ENCODE assay signal across 1 mouse cellular context in the genomic region with DNA sequence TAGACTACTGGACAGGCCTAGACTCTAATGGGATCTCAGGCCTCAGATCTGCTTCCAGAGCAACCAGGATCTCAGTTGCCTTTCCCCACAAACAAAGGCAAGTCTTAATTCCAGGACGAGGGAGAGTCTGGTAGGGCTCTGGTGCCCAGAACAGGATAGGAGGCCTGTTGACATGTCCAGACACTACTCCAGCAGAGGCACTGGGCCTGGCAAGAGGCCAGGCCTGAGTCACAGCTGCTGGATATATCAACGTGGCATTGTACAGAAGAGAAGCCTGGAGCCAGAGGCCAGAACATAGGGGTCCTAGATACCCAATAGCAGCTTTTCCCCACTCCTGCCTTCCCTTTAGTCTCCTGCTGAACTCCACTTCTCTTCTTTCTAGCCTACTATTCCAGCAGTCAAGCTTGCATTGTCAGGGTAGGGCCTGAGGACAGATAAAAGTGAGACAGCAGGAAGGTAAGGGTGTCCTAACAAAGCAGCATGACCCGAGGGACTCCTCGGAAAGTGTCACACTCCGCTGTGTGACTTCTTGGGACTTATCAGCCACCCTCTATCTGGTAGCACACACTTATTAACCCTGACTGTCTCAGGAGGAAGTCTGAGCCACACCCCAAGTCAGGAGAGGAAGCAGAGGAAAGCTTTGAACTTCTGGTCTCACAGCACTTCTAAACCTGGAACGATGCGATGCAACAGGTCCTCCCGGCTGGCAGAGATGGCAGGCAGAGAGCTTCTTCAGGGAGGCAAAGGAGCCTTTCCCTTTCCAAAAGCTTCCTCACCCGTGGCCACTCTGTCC.
A peak's percentile ranks its signal among the peaks of the same experiment; 100 is the strongest.
TF ChIP-seq lines count a peak whose summit lies in the region.

No protein-coding gene starts in this region.

TF ChIP-seq in MEL, 35 proteins besides CTCF, POLR2A, EP300 and RAD21:
- TF ChIP-seq MEF2A (IDR thresholded peaks at IDR 0.05; ENCODE audit: extremely low read depth, insufficient replicate concordance, low read depth, low read length, poor library complexity, severe bottlenecking) (no peak), MYB (IDR thresholded peaks at IDR 0.05; ENCODE audit: low read depth, low read length) (0 out of 2 replicates have a peak, but pooled peaks have one; percentile 13), POLR2AphosphoS5 (IDR thresholded peaks at IDR 0.05; ENCODE audit: borderline replicate concordance, low read depth, low read length) (peak; percentile 63; the same call in 1 of the 2 replicates), USF1 (IDR thresholded peaks at IDR 0.05; ENCODE audit: low read depth, low read length) (no peak; the same call in 1 of the 2 replicates), POLR2AphosphoS2 (IDR thresholded peaks at IDR 0.05; ENCODE audit: low read length) (peak; percentile 68), TCF12 (IDR thresholded peaks at IDR 0.05; ENCODE audit: low read depth, low read length) (peak; percentile 93), MAFK (IDR thresholded peaks at IDR 0.05; ENCODE audit: borderline replicate concordance, low read depth, low read length) (no peak), HCFC1 (IDR thresholded peaks at IDR 0.05; ENCODE audit: low read depth, low read length) (peak; percentile 56), ZC3H11A (IDR thresholded peaks at IDR 0.05; ENCODE audit: low read depth, low read length) (no peak), USF2 (IDR thresholded peaks at IDR 0.05; ENCODE audit: borderline replicate concordance in 1 of 2, insufficient read depth in 1 of 2, low read depth in 1 of 2, low read length in 2 of 2) (no peak), MAX (IDR thresholded peaks at IDR 0.05; ENCODE audit: low read length) (peak; percentile 82), GABPA (IDR thresholded peaks at IDR 0.05; ENCODE audit: low read depth, low read length) (no peak), TAL1 (IDR thresholded peaks at IDR 0.05; ENCODE audit: low read length) (peak; percentile 84), KAT2A (conservative IDR thresholded peaks at IDR 0.05; ENCODE audit: low read depth, low read length) (no peak), MYC (IDR thresholded peaks at IDR 0.05; ENCODE audit: low read depth, low read length) (peak; percentile 94), ZMIZ1 (IDR thresholded peaks at IDR 0.05; ENCODE audit: low read depth, low read length) (0 out of 2 replicates have a peak, but pooled peaks have one; percentile 41), GATA1 (IDR thresholded peaks at IDR 0.05; ENCODE audit: low read depth, low read length) (peak; percentile 98), ETS1 (IDR thresholded peaks at IDR 0.05; ENCODE audit: low read depth, low read length) (peak; percentile 95), NELFE (IDR thresholded peaks at IDR 0.05; ENCODE audit: low read depth, low read length) (no peak; the same call in 1 of the 2 replicates), E2F4 (IDR thresholded peaks at IDR 0.05; ENCODE audit: borderline replicate concordance, low read depth, low read length) (no peak), ZKSCAN1 (IDR thresholded peaks at IDR 0.05; ENCODE audit: low read depth, low read length) (no peak), BHLHE40 (IDR thresholded peaks at IDR 0.05; ENCODE audit: borderline replicate concordance, low read depth, low read length) (peak; percentile 90), CHD1 (IDR thresholded peaks at IDR 0.05; ENCODE audit: low read depth, low read length) (peak; percentile 13; the same call in 1 of the 2 replicates), TBP (IDR thresholded peaks at IDR 0.05; ENCODE audit: low read depth, low read length) (peak; percentile 93), CHD2 (IDR thresholded peaks at IDR 0.05; ENCODE audit: low read length) (no peak), ELF1 (IDR thresholded peaks at IDR 0.05; ENCODE audit: low read depth, low read length) (peak; percentile 65), MAZ (IDR thresholded peaks at IDR 0.05; ENCODE audit: low read depth, low read length) (peak; percentile 76; the same call in 1 of the 2 replicates), UBTF (IDR thresholded peaks at IDR 0.05; ENCODE audit: borderline replicate concordance, insufficient read depth, low read depth, low read length) (no peak), JUND (IDR thresholded peaks at IDR 0.05; ENCODE audit: low read depth, low read length) (peak; percentile 56; the same call in 1 of the 2 replicates), MXI1 (IDR thresholded peaks at IDR 0.05; ENCODE audit: low read depth, low read length) (peak; percentile 95), SIN3A (IDR thresholded peaks at IDR 0.05; ENCODE audit: low read length) (peak; percentile 96), SMC3 (IDR thresholded peaks at IDR 0.05; ENCODE audit: low read depth, low read length) (peak; percentile 2; the same call in 1 of the 2 replicates), NRF1 (IDR thresholded peaks at IDR 0.05; ENCODE audit: insufficient read depth, low read depth, low read length, poor library complexity, severe bottlenecking) (no peak), RCOR1 (IDR thresholded peaks at IDR 0.05; ENCODE audit: low read depth, low read length) (peak; percentile 84), ZNF384 (IDR thresholded peaks at IDR 0.05; ENCODE audit: low read depth, low read length) (no peak)
